Mouse (Mus musculus): Measurements from ENCODE around the gene 4930407I10Rik.

GRCm38 (mm10) chr15:82011947-82012346 is 47.0 kb upstream of the 4930407I10Rik start:
- no peak for TF ChIP-seq POLR2A (IDR thresholded peaks at IDR 0.05; ENCODE audit: low read depth, low read length)
- no peak for TF ChIP-seq CTCF (conservative IDR thresholded peaks at IDR 0.05; ENCODE audit: insufficient read depth, insufficient read length, low read depth, low read length)
